Mouse (Mus musculus) monocyte, adult 2 months (primary cell): ENCODE measurements around the gene Gm44805.

ENCODE experiments used
- DNase-seq, 2 experiments: peaks; one replicate each; pipeline ENCODE4 v3.0.0; 2022; ENCODE audit warnings: low spot score in 2 of 2, low read depth in 1 of 2

Gene Gm44805

GRCm38 (mm10) chr7:19678901-19679300 is 2.3 kb downstream of the Gm44805 start:
- no peak for DNase-seq

- no peak for DNase-seq
These were observed 3.4 kb downstream of the Gm44805 start, which contains the start of gene Apoc2 for GRCm38 (mm10) chr7:19677872-19678271. TSS of gene Apoc2 (minus strand) at chr7:19677941.

- DNase-seq: no peak
These were observed 4.6 kb downstream of the Gm44805 start for GRCm38 (mm10) chr7:19676662-19677061.

- DNase-seq: peak in 1 of 2 experiments; percentile 32
These were observed 5.4 kb downstream of the Gm44805 start for GRCm38 (mm10) chr7:19675824-19676223.

- DNase-seq: no peak
These were observed 8.0 kb downstream of the Gm44805 start for GRCm38 (mm10) chr7:19673083-19673699.

GRCm38 (mm10) chr7:19671511-19671910 is 9.7 kb downstream of the Gm44805 start:
- DNase-seq: no peak

- DNase-seq: peak; percentile 78 to 84
These were observed 12.1 kb downstream of the Gm44805 start for GRCm38 (mm10) chr7:19668947-19669721.

- DNase-seq: no peak
These were observed 13.8 kb downstream of the Gm44805 start for GRCm38 (mm10) chr7:19667434-19667833.

GRCm38 (mm10) chr7:19666750-19667149 is 14.5 kb downstream of the Gm44805 start:
- DNase-seq: no peak

- peak; percentile 89 to 95 for DNase-seq
These were observed 16.0 kb downstream of the Gm44805 start, which contains the start of gene Clptm1 for GRCm38 (mm10) chr7:19664955-19665841. TSS of gene Clptm1 (minus strand) at chr7:19665033.

GRCm38 (mm10) chr7:19664455-19664954 is 16.7 kb downstream of the Gm44805 start:
- DNase-seq: no peak

- no peak for DNase-seq
These were observed 17.3 kb downstream of the Gm44805 start for GRCm38 (mm10) chr7:19663940-19664339.

- no peak for DNase-seq
These were observed 28.6 kb downstream of the Gm44805 start for GRCm38 (mm10) chr7:19652614-19653013.

- DNase-seq: no peak
These were observed 30.0 kb downstream of the Gm44805 start for GRCm38 (mm10) chr7:19651063-19651786.

GRCm38 (mm10) chr7:19641223-19641622 is 40.0 kb downstream of the Gm44805 start:
- DNase-seq: no peak

- DNase-seq: no peak
These were observed 46.0 kb downstream of the Gm44805 start for GRCm38 (mm10) chr7:19635074-19635827.

- DNase-seq: no peak
These were observed 46.6 kb downstream of the Gm44805 start for GRCm38 (mm10) chr7:19634591-19634990.

- DNase-seq: no peak
These were observed 47.4 kb downstream of the Gm44805 start for GRCm38 (mm10) chr7:19633855-19634254.

GRCm38 (mm10) chr7:19633197-19633596 is 48.0 kb downstream of the Gm44805 start:
- DNase-seq: no peak

GRCm38 (mm10) chr7:19632720-19633119 is 48.5 kb downstream of the Gm44805 start:
- no peak for DNase-seq
